Mouse (Mus musculus): ENCODE data around the gene Phf5a.

DNA sequence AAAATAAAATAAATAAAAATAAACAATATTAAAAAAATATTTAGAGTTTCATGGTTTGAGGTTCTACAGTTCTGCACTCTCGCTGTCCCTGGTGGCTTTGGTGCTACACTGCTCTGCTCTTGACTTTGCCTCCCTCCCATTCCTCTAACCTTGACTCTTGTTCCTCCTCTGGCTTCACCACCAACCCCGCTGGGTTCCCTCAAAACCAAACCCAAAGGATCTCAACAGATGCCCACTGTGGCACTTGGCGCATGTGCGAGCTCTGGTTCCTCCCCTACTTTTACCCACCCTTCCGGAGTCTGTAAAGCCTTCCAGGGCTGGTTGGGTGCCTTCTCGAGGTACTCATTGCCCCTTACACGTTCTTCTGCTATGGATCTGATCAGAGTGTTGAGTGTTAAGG, 29.4 kb downstream of the Phf5a start:
- TF ChIP-seq GATA1 (IDR thresholded peaks at IDR 0.05; ENCODE audit: borderline replicate concordance, low read length) (no peak), FLI1 (IDR thresholded peaks at IDR 0.05; ENCODE audit: low read length) (no peak)

Measured in megakaryocyte, embryonic 14.5 days (primary cell).